Mouse (Mus musculus): Measurements from ENCODE around the gene Tgm5. TPM values are rescaled to one million over a fixed set of nuclear protein-coding genes. Genes with fewer than 3 reads are reported as not detected.

The Tgm5 gene
- 0.05 TPM in 1 of 2 replicates, not detected in the other for polyA plus RNA-seq (2015; fragmentation: Nextera tagmentation; extraction: Ambion mirVana)

DNA sequence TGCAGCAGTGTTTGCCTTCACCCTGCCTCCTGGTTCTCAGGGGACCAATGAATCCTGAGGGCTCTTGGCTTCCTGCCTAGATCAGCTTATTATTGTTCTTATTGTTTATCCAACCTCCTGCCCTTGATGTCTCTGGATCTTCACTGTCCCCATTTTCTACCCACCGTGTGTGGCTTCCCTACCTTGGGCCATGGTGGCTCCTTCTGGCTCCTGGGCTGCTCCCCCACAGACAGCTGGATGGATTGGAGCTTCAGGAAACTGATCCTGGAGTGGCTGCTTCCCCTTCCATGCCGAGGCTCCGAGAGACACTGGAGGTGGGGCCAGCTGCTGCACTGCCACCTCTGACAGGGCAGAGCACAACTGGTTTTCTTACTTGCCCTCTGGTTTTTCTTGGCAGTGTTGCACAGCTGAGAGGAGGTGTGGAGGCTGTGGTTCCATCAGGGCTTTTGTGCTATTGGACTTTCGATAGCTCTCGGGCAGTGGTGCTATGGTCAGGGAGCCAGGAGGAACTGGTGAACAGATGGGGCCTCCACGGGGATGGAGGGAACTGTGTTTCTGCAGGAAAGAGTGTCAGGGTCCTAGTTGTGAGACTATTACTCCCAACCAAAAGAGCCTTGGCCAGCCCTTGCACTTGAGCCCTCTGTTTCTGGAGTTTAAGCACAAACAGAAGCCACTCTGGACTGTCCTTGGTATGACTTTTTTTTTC is at the start of gene Tgm5:
Gene Tgm5 (minus strand): TSS at position 362 of the 706 bp plus-strand sequence.

DNA sequence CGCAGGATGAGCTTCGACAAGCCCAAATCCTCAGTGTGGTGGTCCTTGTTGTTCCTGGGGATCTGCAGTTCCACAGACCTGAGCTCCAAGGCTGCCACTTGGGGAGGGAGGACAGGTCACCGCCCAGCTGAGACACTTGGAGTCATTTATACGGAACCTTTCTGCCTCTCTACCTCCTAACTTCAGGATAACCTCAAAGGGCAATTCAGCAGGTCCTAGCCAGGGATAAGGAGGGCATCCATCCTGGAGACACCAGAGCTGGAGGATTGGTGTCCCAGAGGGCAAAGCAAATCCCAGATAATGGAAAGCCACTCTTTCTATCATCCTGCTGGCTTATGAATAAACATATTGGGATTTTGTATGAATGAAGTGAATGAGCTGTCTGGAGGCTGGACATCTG is 24.1 kb upstream of the Tgm5 start, which contains the start of gene Tgm7:
Gene Tgm7 (minus strand): TSS at position 101 of the 400 bp plus-strand sequence.

DNA sequence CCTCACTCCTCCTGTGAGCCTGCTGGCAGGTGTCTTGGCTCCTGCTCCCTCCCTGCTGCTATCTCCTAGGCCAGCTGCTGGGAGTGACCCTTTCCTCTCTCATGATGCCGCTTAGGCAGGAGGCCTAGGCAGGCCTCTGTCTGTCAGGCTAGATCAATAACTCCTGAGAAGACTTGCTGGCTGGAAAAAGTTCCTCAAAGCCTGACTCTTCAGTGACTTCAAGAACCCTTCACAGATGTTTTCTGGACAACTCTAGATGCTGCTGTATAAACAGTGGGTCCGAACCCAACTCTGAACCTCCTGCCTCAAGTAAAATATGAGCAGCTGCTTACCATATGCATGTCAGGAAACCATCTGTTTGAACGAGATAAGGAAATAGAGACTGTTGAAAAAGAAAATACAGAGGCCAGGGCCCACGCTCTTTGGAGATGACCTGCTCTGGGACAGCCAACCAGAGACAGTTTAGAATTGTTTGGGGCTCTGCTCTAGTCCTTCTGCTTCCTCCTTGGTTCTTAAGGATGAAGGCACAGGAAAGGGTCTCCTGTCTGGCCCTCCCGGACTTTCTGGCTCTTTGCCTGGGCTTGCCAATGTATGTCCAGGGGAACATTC is 48.8 kb downstream of the Tgm5 start, which contains the start of gene Epb42:
Gene Epb42 (minus strand): TSS at position 340 of the 609 bp plus-strand sequence.

DNA sequence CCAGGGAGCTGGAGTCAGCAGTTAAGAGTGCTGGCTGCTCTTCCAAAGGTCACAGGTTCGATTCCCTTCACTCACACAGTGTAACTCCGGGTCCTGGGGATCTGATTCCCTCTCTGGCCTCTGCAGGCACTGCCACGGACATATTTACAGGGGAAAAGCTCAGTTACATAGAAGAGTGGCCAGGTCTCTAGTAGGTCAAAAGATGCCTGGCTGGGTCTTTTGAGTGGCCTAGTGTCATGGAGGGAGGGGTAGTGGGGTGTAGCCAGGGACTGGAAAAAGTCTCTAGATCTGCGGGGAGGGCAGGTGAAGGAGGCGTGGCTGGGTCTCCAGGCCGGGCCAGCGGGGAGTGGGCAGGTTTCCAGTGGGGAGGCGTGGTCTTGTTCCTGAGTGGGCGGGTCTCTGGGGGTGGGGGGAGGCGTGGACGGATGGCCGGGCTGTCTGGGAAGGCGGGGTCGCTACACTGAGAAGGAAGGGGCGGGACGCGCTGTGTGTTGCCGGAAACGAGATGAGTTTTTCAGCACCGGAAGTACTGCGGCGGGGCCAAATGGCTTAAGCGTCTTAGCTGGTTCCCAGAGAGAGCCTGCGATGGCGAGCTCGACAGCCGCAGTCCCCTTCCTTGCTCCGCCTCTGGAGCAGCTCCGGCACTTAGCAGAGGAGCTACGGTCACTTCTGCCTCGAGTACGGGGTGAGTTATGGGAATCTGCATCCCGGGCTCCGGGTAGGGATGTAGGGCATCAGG is 77.5 kb downstream of the Tgm5 start, which contains the start of gene Ccndbp1:
Gene Ccndbp1 (plus strand): TSS at position 479 of the 739 bp plus-strand sequence.

Other genes with a start within 250 kb of the Tgm5 start
- gene Cdan1, start 235.7 kb downstream of the Tgm5 start, polyA plus RNA-seq (2015; fragmentation: Nextera tagmentation; extraction: Ambion mirVana), result 5.9 and 6.7 TPM in 2 replicates
- 13.2 and 13.5 TPM in 2 replicates for gene Ttbk2, start 235.2 kb downstream of the Tgm5 start, polyA plus RNA-seq (2015; fragmentation: Nextera tagmentation; extraction: Ambion mirVana)
- 23.7 and 27.0 TPM in 2 replicates for gene Ubr1, start 115.1 kb downstream of the Tgm5 start, polyA plus RNA-seq (2015; fragmentation: Nextera tagmentation; extraction: Ambion mirVana)
- 18.9 and 19.0 TPM in 2 replicates for gene Tmem62, start 108.8 kb downstream of the Tgm5 start, polyA plus RNA-seq (2015; fragmentation: Nextera tagmentation; extraction: Ambion mirVana)
- gene Ccndbp1, start 77.4 kb downstream of the Tgm5 start, polyA plus RNA-seq (2015; fragmentation: Nextera tagmentation; extraction: Ambion mirVana), result 72.7 and 77.9 TPM in 2 replicates
- 0.12 and 0.18 TPM in 2 replicates for gene Epb42, start 48.8 kb downstream of the Tgm5 start, polyA plus RNA-seq (2015; fragmentation: Nextera tagmentation; extraction: Ambion mirVana)
- not detected in 2 replicates for gene Tgm7, start 24.0 kb upstream of the Tgm5 start, polyA plus RNA-seq (2015; fragmentation: Nextera tagmentation; extraction: Ambion mirVana)
- 14.2 and 15.2 TPM in 2 replicates for gene Adal, start 54.6 kb upstream of the Tgm5 start, polyA plus RNA-seq (2015; fragmentation: Nextera tagmentation; extraction: Ambion mirVana)
- 13.3 and 15.1 TPM in 2 replicates for gene Lcmt2, start 54.8 kb upstream of the Tgm5 start, polyA plus RNA-seq (2015; fragmentation: Nextera tagmentation; extraction: Ambion mirVana)
- gene Tubgcp4, start 84.8 kb upstream of the Tgm5 start, polyA plus RNA-seq (2015; fragmentation: Nextera tagmentation; extraction: Ambion mirVana), result 27.3 and 27.7 TPM in 2 replicates
- 4.6 and 5.6 TPM in 2 replicates for gene Zscan29, start 85.3 kb upstream of the Tgm5 start, polyA plus RNA-seq (2015; fragmentation: Nextera tagmentation; extraction: Ambion mirVana)
- 68.6 and 73.4 TPM in 2 replicates for gene Trp53bp1, start 185.6 kb upstream of the Tgm5 start, polyA plus RNA-seq (2015; fragmentation: Nextera tagmentation; extraction: Ambion mirVana)
- gene Map1a, start 203.8 kb upstream of the Tgm5 start, polyA plus RNA-seq (2015; fragmentation: Nextera tagmentation; extraction: Ambion mirVana), result 99.4 and 99.9 TPM in 2 replicates